Mouse (Mus musculus) bone marrow, adult 2 months (tissue): ENCODE measurements around the gene Trim69.

Source experiments
- CTCF ChIP-seq: fragments of 200-500 bp; IDR thresholded peaks from 2 replicates; pipeline ENCODE4 v1.5.1; 2011; ENCODE audit warnings: low read length, control low read depth; ENCODE audit not compliant: control insufficient read depth, insufficient read depth
- POLR2A ChIP-seq: fragments of 200-500 bp; IDR thresholded peaks from 2 replicates; pipeline ENCODE4 v1.6.1; 2011; ENCODE audit warnings: low read depth, mild to moderate bottlenecking, control low read depth, low read length, borderline replicate concordance; ENCODE audit not compliant: control insufficient read depth

DNA sequence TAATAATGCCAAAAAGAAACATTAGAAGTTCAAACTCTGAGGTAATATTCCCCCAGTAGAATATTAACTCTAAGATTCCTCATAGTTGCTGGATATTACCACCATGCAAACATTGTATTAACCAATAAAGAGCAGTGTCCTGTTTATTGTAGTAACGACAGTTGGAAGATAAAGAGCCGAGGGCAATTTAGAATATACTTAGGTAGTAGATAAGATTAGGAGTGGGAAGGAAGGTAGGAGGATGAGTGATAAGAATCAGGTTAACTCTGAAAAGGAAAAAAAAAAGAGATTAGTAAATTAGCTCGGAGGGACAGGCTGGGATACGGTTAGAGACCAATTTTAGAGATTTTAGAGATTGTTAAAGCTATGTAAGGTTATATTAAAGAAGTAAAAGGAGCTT is 60.9 kb downstream of the Trim69 start:
- no peak for TF ChIP-seq CTCF
- TF ChIP-seq POLR2A = no peak
